Mouse (Mus musculus) heart, embryonic 10.5 days (tissue): ENCODE data around the gene Tmem204. TPM values are rescaled to one million over a fixed set of nuclear protein-coding genes. Genes with fewer than 3 reads are reported as not detected.
"Not testable (repeated sequence)": the region's sequence is repeated elsewhere in the genome, so short reads cannot be mapped to it uniquely, and the experiment has no call there.

Experiments
- DNase-seq: peaks from one replicate; pipeline ENCODE4 v3.0.0-alpha.2; 2017; ENCODE audit warnings: low spot score
- H3K27ac ChIP-seq: fragments of 300-500 bp; sonication (generic); 2 replicates; pipeline ENCODE4 v1.5.1; 2016; ENCODE audit warnings: mild to moderate bottlenecking
- H3K27me3 ChIP-seq: fragments of 300-500 bp; sonication (generic); 2 replicates; pipeline ENCODE4 v1.6.1; 2016; ENCODE audit warnings: mild to moderate bottlenecking; ENCODE audit not compliant: poor library complexity, insufficient read depth, severe bottlenecking
- H3K36me3 ChIP-seq: fragments of 300-500 bp; sonication (generic); 2 replicates; pipeline ENCODE4 v1.6.1; 2016; ENCODE audit warnings: mild to moderate bottlenecking, moderate library complexity
- H3K4me1 ChIP-seq: fragments of 300-500 bp; sonication (generic); 2 replicates; pipeline ENCODE4 v1.6.1; 2016; ENCODE audit warnings: mild to moderate bottlenecking
- H3K4me3 ChIP-seq: fragments of 300-500 bp; sonication (generic); 2 replicates; pipeline ENCODE4 v1.5.1; 2016; ENCODE audit warnings: mild to moderate bottlenecking, moderate library complexity
- H3K9me3 ChIP-seq: fragments of 300-500 bp; sonication (generic); 2 replicates; pipeline ENCODE4 v1.6.1; 2016; ENCODE audit warnings: mild to moderate bottlenecking, moderate library complexity
- WGBS: fragments of 180-500 bp; shearing (Covaris S2); methylation state at CpG from one replicate; pipeline ENCODE4 v1.1.7; 2016; 5-methylcytosine and 5-hydroxymethylcytosine counted together
- polyA plus RNA-seq: library from polyadenylated mRNA; unstranded; fragments of >200 nt; fragmentation: Nextera tagmentation; extraction: Ambion mirVana; gene quantifications from 2 replicates; pipeline ENCODE4 v1.2.1, GENCODE M21; 2016

Gene Tmem204
- polyA plus RNA-seq = 12.2 and 15.9 TPM in 2 replicates

- peak within 1 kb of the TSS; percentile 85 for H3K27ac ChIP-seq
- no peaks in the 10 kb centered on the region for H3K9me3 ChIP-seq
- 17% methylated on average over 7 of the region's 7 CpGs for WGBS
- peak within 1 kb of the TSS; percentile 12 for H3K4me3 ChIP-seq
- no peaks in the 10 kb centered on the region for H3K27me3 ChIP-seq
- no peaks in the 10 kb centered on the region for H3K36me3 ChIP-seq
- DNase-seq = peak; percentile 93
- peaks cover 62% of the 10 kb centered on the region for H3K4me1 ChIP-seq
Observed at GRCm38 (mm10) chr17:25083444-25083931, at the start of gene Tmem204. TSS of gene Tmem204 (minus strand) at chr17:25083591.

GRCm38 (mm10) chr17:25130060-25130459 lies 46.7 kb upstream of the Tmem204 start:
- H3K4me3 ChIP-seq = no peak overlapping the region
- DNase-seq = no peak
- no peaks in the 10 kb centered on the region for H3K27me3 ChIP-seq
- H3K27ac ChIP-seq = no peak overlapping the region
- 85% methylated on average over 1 of the region's 1 CpGs for WGBS
- H3K4me1 ChIP-seq = peaks cover 25% of the 10 kb centered on the region
- no peaks in the 10 kb centered on the region for H3K9me3 ChIP-seq
- no peaks in the 10 kb centered on the region for H3K36me3 ChIP-seq

DNA sequence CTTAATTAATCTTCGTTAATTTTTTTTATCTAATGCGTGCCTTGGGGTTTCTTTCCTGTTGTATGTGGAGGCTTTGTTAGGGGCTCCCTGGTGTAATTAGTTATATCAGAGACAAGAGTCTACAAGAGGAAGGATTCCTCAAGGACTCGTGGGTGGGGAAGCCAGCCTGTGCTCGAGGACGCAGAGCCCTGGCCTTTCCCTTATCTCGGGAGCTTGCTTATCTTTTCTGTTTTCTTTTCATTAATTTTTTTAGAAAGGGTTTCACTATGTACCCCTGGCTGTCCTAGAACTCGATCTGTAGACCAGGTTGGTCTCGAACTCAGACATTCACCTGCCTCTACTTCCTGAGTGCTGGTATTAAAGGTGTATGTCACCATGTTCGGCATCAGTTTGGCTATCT lies 44.3 kb upstream of the Tmem204 start:
- DNase-seq = no peak
- H3K27me3 ChIP-seq = peaks cover 8% of the 10 kb centered on the region; the same call in 1 of the 2 replicates
- H3K36me3 ChIP-seq = no peaks in the 10 kb centered on the region
- H3K4me3 ChIP-seq = no peak overlapping the region
- no peaks in the 10 kb centered on the region for H3K9me3 ChIP-seq
- 49% methylated on average over 9 of the region's 9 CpGs for WGBS
- H3K27ac ChIP-seq = peak overlapping the region; percentile 47; the same call in 1 of the 2 replicates
- H3K4me1 ChIP-seq = peaks cover 13% of the 10 kb centered on the region

GRCm38 (mm10) chr17:25127079-25127478 lies 43.7 kb upstream of the Tmem204 start:
- Histone ChIP-seq H3K4me1 (peaks cover 13% of the 10 kb centered on the region), H3K4me3 (no peak overlapping the region), H3K9me3 (no peaks in the 10 kb centered on the region), H3K27ac (peak overlapping the region; percentile 47; the same call in 1 of the 2 replicates), H3K27me3 (peaks cover 13% of the 10 kb centered on the region; the same call in 1 of the 2 replicates), H3K36me3 (no peaks in the 10 kb centered on the region)
- DNase-seq = peak; percentile 93
- 23% methylated on average over 8 of the region's 8 CpGs for WGBS

DNA sequence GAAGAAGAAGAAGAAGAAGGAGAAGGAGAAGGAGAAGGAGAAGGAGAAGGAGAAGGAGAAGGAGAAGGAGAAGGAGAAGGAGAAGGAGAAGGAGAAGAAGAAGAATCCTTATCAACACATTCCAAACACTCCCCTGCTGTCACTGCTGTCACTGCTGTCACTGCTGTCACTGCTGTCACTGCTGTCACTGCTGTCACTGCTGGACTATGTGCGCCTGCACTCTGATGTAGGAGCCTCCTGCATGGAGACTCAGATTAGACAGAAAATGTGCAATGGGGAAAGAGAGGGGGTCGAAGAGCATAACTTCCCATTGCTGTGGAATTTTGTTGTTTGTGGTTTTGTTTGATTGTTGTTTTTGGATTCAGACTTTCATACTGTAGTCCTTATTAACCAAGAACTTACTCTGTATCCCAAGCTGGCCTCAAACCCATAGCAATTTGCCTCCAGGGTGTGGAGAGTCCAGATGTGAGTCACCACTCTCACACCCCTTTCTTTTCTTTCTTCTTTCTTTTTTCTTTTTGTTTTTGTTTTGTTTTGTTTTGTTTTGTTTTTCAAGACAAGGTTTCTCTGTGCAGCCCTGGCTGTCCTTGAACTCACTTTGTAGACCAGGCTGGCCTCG lies 42.2 kb upstream of the Tmem204 start:
- not testable (repeated sequence) for H3K36me3 ChIP-seq, H3K4me3 ChIP-seq, H3K9me3 ChIP-seq
- DNase-seq = peak; percentile 75
- Histone ChIP-seq H3K4me1 (peaks cover 13% of the 10 kb centered on the region), H3K27ac (0 out of 2 replicates have a peak overlapping the region, but pooled peaks have one; percentile 22), H3K27me3 (peaks cover 13% of the 10 kb centered on the region; the same call in 1 of the 2 replicates)
- 59% methylated on average over 3 of the region's 3 CpGs for WGBS

DNA sequence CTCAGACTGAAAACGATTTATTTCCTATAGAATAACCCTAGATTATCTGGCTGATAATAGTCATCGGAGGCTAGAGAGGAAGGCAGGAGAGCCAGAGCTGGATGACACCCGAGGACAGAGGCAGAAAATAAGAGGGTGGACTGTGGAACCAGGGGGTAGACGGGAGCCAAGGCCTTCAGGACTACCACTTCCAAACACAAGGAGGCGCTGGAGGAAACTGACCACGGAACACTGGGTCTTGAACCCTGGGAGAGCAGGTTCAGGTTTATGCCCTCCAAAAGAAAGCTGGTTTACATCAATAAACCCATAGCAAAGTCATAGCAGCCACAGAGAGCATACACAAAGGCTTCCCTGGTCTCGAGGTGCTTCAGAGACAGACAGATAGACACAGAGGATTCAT lies 40.6 kb upstream of the Tmem204 start:
- Histone ChIP-seq H3K9me3 (no peaks in the 10 kb centered on the region), H3K4me3 (no peak overlapping the region), H3K27me3 (peaks cover 13% of the 10 kb centered on the region; the same call in 1 of the 2 replicates), H3K4me1 (peaks cover 13% of the 10 kb centered on the region), H3K27ac (no peak overlapping the region), H3K36me3 (no peaks in the 10 kb centered on the region)
- 24% methylated on average over 7 of the region's 7 CpGs for WGBS
- no peak for DNase-seq

GRCm38 (mm10) chr17:25120406-25120805 lies 37.0 kb upstream of the Tmem204 start, which contains the start of gene Ptx4:
TSS of gene Ptx4 (plus strand) at chr17:25120760.
- peaks cover 13% of the 10 kb centered on the region; the same call in 1 of the 2 replicates for H3K27me3 ChIP-seq
- H3K4me3 ChIP-seq = no peak within 1 kb of the TSS
- WGBS = 33% methylated on average over 3 of the region's 3 CpGs
- H3K36me3 ChIP-seq = no peaks in the 10 kb centered on the region
- no peak for DNase-seq
- H3K27ac ChIP-seq = no peak within 1 kb of the TSS
- H3K9me3 ChIP-seq = no peaks in the 10 kb centered on the region
- peaks cover 5% of the 10 kb centered on the region; the same call in 1 of the 2 replicates for H3K4me1 ChIP-seq

DNA sequence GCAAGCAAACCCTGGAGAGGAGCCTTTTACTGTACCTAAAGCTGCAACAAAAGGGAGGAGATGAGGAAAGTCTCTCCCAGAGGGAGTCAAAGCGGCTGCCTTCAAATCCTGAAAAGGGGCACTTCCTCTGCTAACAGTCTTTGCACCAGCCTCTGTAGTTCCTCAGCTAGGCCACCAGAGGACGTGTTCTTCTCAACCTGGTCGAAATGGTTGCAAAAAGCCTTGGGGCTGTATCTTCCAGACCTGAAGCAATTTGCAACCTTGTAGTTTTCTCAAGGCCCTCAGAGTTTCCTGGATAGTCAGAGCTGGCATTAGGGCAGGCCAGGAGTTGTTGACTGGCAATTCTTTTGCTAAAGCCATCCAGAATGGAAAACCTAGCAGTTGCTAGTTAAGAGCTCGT lies 33.9 kb upstream of the Tmem204 start:
- peaks cover 17% of the 10 kb centered on the region for H3K4me1 ChIP-seq
- H3K4me3 ChIP-seq = no peak overlapping the region
- H3K9me3 ChIP-seq = no peaks in the 10 kb centered on the region
- H3K36me3 ChIP-seq = peaks cover 14% of the 10 kb centered on the region; the same call in 1 of the 2 replicates
- no peak for DNase-seq
- H3K27me3 ChIP-seq = peaks cover 1% of the 10 kb centered on the region; the same call in 1 of the 2 replicates
- H3K27ac ChIP-seq = no peak overlapping the region
- WGBS = 30% methylated on average over 4 of the region's 4 CpGs

GRCm38 (mm10) chr17:25115664-25116432 lies 32.5 kb upstream of the Tmem204 start, which contains the start of gene Telo2:
TSS of gene Telo2 (minus strand) at chr17:25115967.
- peak within 1 kb of the TSS; percentile 96 for H3K27ac ChIP-seq
- H3K36me3 ChIP-seq = peaks cover 26% of the 10 kb centered on the region
- peak; percentile 96 for DNase-seq
- no peaks in the 10 kb centered on the region for H3K27me3 ChIP-seq
- WGBS = 5% methylated on average over 40 of the region's 40 CpGs
- H3K9me3 ChIP-seq = no peaks in the 10 kb centered on the region
- peaks cover 17% of the 10 kb centered on the region for H3K4me1 ChIP-seq
- H3K4me3 ChIP-seq = peak within 1 kb of the TSS; percentile 70

DNA sequence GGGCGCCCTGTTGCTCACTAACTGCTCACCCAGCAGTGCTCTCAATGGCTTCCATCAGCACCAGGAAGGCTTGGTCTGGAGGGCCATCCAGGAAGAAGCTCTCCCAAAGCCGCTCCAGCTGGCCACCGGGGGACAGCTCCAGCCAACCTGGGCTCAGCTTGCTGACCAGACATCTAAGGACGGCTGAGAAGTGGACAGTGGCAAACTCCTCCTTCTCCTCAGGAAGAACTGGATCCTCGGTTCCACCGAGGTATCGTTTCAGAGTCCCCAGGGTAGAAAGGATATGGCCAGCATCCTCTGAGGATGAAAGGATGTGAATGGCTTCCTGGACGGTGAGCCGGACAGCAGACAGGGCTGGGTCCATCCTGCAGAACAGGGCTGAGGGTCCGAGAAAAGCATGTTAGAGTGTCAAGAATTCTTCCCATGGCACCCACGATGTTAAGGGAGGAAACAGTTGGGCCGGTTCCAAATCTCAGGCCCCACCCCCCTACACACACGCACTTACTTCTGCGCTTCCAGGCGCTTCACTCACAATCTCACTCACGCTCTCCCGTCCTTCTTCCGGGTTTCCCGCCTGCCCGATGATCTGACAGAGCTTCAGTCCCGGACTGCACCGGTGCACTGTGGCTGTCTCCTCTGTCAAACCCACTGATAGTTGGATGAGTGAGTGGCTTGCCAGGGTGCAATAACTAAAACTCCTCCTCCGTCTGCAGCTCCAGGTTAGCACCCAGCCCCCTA lies 31.7 kb upstream of the Tmem204 start:
- 10% methylated on average over 23 of the region's 23 CpGs for WGBS
- Histone ChIP-seq H3K9me3 (no peaks in the 10 kb centered on the region), H3K4me3 (peak overlapping the region; percentile 70), H3K27ac (peak overlapping the region; percentile 96), H3K36me3 (peaks cover 34% of the 10 kb centered on the region), H3K27me3 (no peaks in the 10 kb centered on the region), H3K4me1 (peaks cover 17% of the 10 kb centered on the region)
- DNase-seq = no peak

DNA sequence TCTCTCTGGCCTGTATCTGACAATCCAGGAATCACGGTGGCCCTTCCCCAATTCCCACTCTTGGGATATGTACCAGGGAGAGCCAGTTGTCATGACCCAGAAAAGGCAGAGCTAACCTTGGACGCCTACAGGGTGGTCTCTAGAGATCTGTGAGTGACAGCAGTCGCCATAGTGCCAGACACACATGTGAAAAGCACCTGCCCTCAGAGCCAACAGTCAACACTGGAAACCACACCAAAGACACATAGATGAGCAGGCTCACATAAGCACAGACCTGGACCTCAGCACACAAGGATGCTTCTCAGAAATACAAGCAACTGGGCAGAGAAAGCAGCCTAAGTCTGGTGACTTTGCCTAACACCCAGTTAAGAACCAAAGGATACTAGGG lies 29.0 kb upstream of the Tmem204 start:
- Histone ChIP-seq H3K27ac (no peak overlapping the region), H3K27me3 (no peaks in the 10 kb centered on the region), H3K4me1 (peaks cover 17% of the 10 kb centered on the region), H3K9me3 (no peaks in the 10 kb centered on the region), H3K36me3 (peaks cover 60% of the 10 kb centered on the region), H3K4me3 (no peak overlapping the region)
- DNase-seq = no peak
- 87% methylated on average over 3 of the region's 3 CpGs for WGBS

DNA sequence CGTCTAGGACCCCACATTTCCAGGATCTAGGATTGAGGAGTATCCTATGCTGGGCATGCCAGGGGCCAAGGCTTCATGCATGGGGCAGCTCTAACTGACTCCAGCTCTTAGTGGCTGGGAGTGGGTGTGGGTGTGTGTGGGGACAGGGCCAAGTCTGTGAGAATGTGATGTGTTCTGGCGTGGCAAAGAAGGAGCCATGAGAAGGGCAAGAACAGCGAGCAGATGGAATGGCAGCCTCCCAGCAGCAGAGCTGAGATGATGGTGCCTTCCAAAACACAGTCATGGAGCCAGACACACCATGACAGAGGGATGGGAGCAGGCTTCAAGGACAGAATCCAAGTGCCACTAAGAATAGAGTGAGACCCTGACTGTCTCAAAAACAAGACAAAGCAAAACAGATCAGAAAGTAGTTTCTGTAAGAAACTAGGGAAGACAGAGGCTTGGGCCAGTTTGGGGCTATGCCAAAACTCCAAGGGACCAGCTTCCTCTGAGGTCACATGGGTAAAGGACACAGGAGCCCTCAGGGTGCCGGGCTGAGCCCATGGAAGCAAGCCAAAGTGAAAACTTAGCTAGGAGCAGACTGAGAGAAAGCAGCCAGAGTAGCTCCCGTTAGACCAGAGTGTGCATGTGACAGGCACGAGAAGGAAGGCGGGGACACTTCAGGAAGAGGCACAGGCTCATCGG lies 28.5 kb upstream of the Tmem204 start:
- Histone ChIP-seq H3K4me1 (peaks cover 17% of the 10 kb centered on the region), H3K27me3 (no peaks in the 10 kb centered on the region), H3K27ac (no peak overlapping the region), H3K9me3 (no peaks in the 10 kb centered on the region), H3K36me3 (peaks cover 66% of the 10 kb centered on the region), H3K4me3 (no peak overlapping the region)
- WGBS = 81% methylated on average over 8 of the region's 8 CpGs
- no peak for DNase-seq
